Mouse (Mus musculus) G1E (cell line): ENCODE data around the gene Ccdc51.

Experiments used
- CTCF ChIP-seq: IDR thresholded peaks from 2 replicates; pipeline ENCODE4 v1.5.1; 2012; ENCODE audit warnings: low read depth, low read length, inconsistent platforms, mixed read lengths
- GATA1 ChIP-seq: IDR thresholded peaks from 2 replicates; pipeline ENCODE4 v1.6.1; 2012; ENCODE audit warnings: borderline replicate concordance, low read length, inconsistent platforms, mixed read lengths
- POLR2AphosphoS5 ChIP-seq: IDR thresholded peaks from 2 replicates; pipeline ENCODE4 v1.6.1; 2012; ENCODE audit warnings: low read depth, low read length, inconsistent platforms; ENCODE audit not compliant: insufficient replicate concordance
- TAL1 ChIP-seq: conservative IDR thresholded peaks from 2 replicates; pipeline ENCODE4 v1.6.1; 2012; ENCODE audit warnings: low read depth, low read length, inconsistent platforms, mixed read lengths

GRCm38 (mm10) chr9:109049996-109050673, 32.2 kb upstream of the Ccdc51 start:
- TF ChIP-seq CTCF (no peak), GATA1 (no peak), TAL1 (no peak), POLR2AphosphoS5 (no peak)
